Mouse (Mus musculus): ENCODE results near the gene Lrrc8e. TPM values are rescaled to one million over a fixed set of nuclear protein-coding genes. Genes with fewer than 3 reads are reported as not detected.

Gene Lrrc8e
- polyA plus RNA-seq, 1 experiment from 2014 or later = 0.05 TPM

Other genes starting within 250 kb of the Lrrc8e start
- 0.25 TPM in 1 of 2 replicates, not detected in the other for gene Cd209f, start 121.0 kb upstream of the Lrrc8e start, polyA plus RNA-seq (2015; fragmentation: Nextera tagmentation; extraction: Ambion mirVana)
- gene Cd209g, start 92.7 kb upstream of the Lrrc8e start, polyA plus RNA-seq (2015; fragmentation: Nextera tagmentation; extraction: Ambion mirVana) = not detected in 2 replicates
- gene Evi5l, start 60.3 kb upstream of the Lrrc8e start, polyA plus RNA-seq (2015; fragmentation: Nextera tagmentation; extraction: Ambion mirVana) = 97.4 and 117 TPM in 2 replicates
- gene Prr36, start 9.4 kb upstream of the Lrrc8e start, polyA plus RNA-seq (2015; fragmentation: Nextera tagmentation; extraction: Ambion mirVana) = 47.7 and 49.0 TPM in 2 replicates
- gene Map2k7, start 11.9 kb downstream of the Lrrc8e start, polyA plus RNA-seq (2015; fragmentation: Nextera tagmentation; extraction: Ambion mirVana) = 24.3 and 28.9 TPM in 2 replicates
- 0.98 and 1.3 TPM in 2 replicates for gene Gm49320, start 12.0 kb downstream of the Lrrc8e start, polyA plus RNA-seq (2015; fragmentation: Nextera tagmentation; extraction: Ambion mirVana)
- gene Tgfbr3l, start 21.4 kb downstream of the Lrrc8e start, polyA plus RNA-seq (2015; fragmentation: Nextera tagmentation; extraction: Ambion mirVana) = 2.6 and 3.3 TPM in 2 replicates
- 65.8 and 69.8 TPM in 2 replicates for gene Snapc2, start 26.3 kb downstream of the Lrrc8e start, polyA plus RNA-seq (2015; fragmentation: Nextera tagmentation; extraction: Ambion mirVana)
- 417 and 424 TPM in 2 replicates for gene Ctxn1, start 32.4 kb downstream of the Lrrc8e start, polyA plus RNA-seq (2015; fragmentation: Nextera tagmentation; extraction: Ambion mirVana)
- gene Timm44, start 49.1 kb downstream of the Lrrc8e start, polyA plus RNA-seq (2015; fragmentation: Nextera tagmentation; extraction: Ambion mirVana) = 41.1 and 44.5 TPM in 2 replicates
- gene Ccl25, start 98.4 kb downstream of the Lrrc8e start, polyA plus RNA-seq (2015; fragmentation: Nextera tagmentation; extraction: Ambion mirVana) = 17.1 and 21.6 TPM in 2 replicates
- 127 and 150 TPM in 2 replicates for gene Elavl1, start 98.6 kb downstream of the Lrrc8e start, polyA plus RNA-seq (2015; fragmentation: Nextera tagmentation; extraction: Ambion mirVana)